Mouse (Mus musculus): ENCODE measurements around the gene Tdgf1. TPM values are rescaled to one million over a fixed set of nuclear protein-coding genes. Genes with fewer than 3 reads are reported as not detected.

The Tdgf1 gene
- polyA plus RNA-seq, 1 experiment: 483 TPM

GRCm38 (mm10) chr9:110907201-110907837 lies 38.6 kb downstream of the Tdgf1 start:
- no peaks in the 10 kb centered on the region for H3K4me1 ChIP-seq (ENCODE audit: control insufficient read depth, insufficient read depth, low read length)
- H3K27ac ChIP-seq (ENCODE audit: insufficient read depth, low read length): no peak overlapping the region
- H3K27me3 ChIP-seq (ENCODE audit: control insufficient read depth, insufficient read depth, low read length, poor library complexity, severe bottlenecking): no peaks in the 10 kb centered on the region
- no peak overlapping the region for H3K9ac ChIP-seq (ENCODE audit: low read depth, poor library complexity, severe bottlenecking)
- no peaks in the 10 kb centered on the region for H3K36me3 ChIP-seq (ENCODE audit: control insufficient read depth, insufficient read depth, low read length, poor library complexity, severe bottlenecking)
- TF ChIP-seq EP300 (IDR thresholded peaks at IDR 0.05; ENCODE audit: insufficient read depth, low read depth, low read length): no peak
- TF ChIP-seq POLR2A (IDR thresholded peaks at IDR 0.05; ENCODE audit: insufficient read depth, low read length): no peak
- no peak for TF ChIP-seq CTCF (IDR thresholded peaks at IDR 0.05; ENCODE audit: low read depth, low read length)
- no peak overlapping the region for H3K4me3 ChIP-seq (ENCODE audit: low read depth, low read length)
- peaks cover 2% of the 10 kb centered on the region; the same call in 1 of the 2 replicates for H3K9me3 ChIP-seq (replicated peaks; ENCODE audit: control insufficient read depth, insufficient read depth, low read length, poor library complexity, severe bottlenecking)

DNA sequence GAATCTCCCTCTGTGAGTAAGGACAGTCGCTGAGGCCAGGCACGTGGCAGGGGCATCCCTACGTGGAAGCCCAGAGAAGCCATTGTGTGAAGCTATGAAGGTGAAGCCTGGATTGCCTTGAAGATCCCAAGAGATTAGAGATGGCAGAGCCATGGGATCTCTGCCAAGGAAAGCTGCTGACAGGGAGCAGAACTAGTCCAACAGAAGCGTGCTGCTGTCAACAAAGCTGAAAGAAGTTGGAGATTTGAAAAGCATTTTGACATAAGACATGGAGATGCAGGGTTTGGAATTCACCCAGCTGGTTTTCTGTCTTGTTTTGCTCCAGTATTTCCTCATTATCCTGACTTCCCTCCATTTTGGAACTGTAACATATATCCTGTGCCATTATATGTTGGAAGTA lies 43.7 kb downstream of the Tdgf1 start:
- TF ChIP-seq EP300 (IDR thresholded peaks at IDR 0.05; ENCODE audit: insufficient read depth, low read depth, low read length) (no peak), CTCF (IDR thresholded peaks at IDR 0.05; ENCODE audit: low read depth, low read length) (no peak), POLR2A (IDR thresholded peaks at IDR 0.05; ENCODE audit: insufficient read depth, low read length) (no peak)

GRCm38 (mm10) chr9:110901204-110901603 lies 44.8 kb downstream of the Tdgf1 start:
- Histone ChIP-seq H3K27me3 (ENCODE audit: control insufficient read depth, insufficient read depth, low read length, poor library complexity, severe bottlenecking) (no peaks in the 10 kb centered on the region), H3K9me3 (replicated peaks; ENCODE audit: control insufficient read depth, insufficient read depth, low read length, poor library complexity, severe bottlenecking) (no peaks in the 10 kb centered on the region), H3K36me3 (ENCODE audit: control insufficient read depth, insufficient read depth, low read length, poor library complexity, severe bottlenecking) (no peaks in the 10 kb centered on the region), H3K4me1 (ENCODE audit: control insufficient read depth, insufficient read depth, low read length) (no peaks in the 10 kb centered on the region), H3K27ac (ENCODE audit: insufficient read depth, low read length) (no peak overlapping the region), H3K9ac (ENCODE audit: low read depth, poor library complexity, severe bottlenecking) (no peak overlapping the region), H3K4me3 (ENCODE audit: low read depth, low read length) (no peak overlapping the region)
- no peak for TF ChIP-seq EP300 (IDR thresholded peaks at IDR 0.05; ENCODE audit: insufficient read depth, low read depth, low read length)
- TF ChIP-seq POLR2A (IDR thresholded peaks at IDR 0.05; ENCODE audit: insufficient read depth, low read length): no peak
- TF ChIP-seq CTCF (IDR thresholded peaks at IDR 0.05; ENCODE audit: low read depth, low read length): no peak

More for the DNA sequence above, 43.7 kb downstream of the Tdgf1 start:
- no peak overlapping the region for H3K27ac ChIP-seq (ENCODE audit: insufficient read depth, low read length)
- H3K9me3 ChIP-seq (replicated peaks; ENCODE audit: control insufficient read depth, insufficient read depth, low read length, poor library complexity, severe bottlenecking): peaks cover 2% of the 10 kb centered on the region; the same call in 1 of the 2 replicates
- no peaks in the 10 kb centered on the region for H3K4me1 ChIP-seq (ENCODE audit: control insufficient read depth, insufficient read depth, low read length)
- H3K36me3 ChIP-seq (ENCODE audit: control insufficient read depth, insufficient read depth, low read length, poor library complexity, severe bottlenecking): no peaks in the 10 kb centered on the region
- no peak overlapping the region for H3K9ac ChIP-seq (ENCODE audit: low read depth, poor library complexity, severe bottlenecking)
- H3K4me3 ChIP-seq (ENCODE audit: low read depth, low read length): no peak overlapping the region
- H3K27me3 ChIP-seq (ENCODE audit: control insufficient read depth, insufficient read depth, low read length, poor library complexity, severe bottlenecking): no peaks in the 10 kb centered on the region

GRCm38 (mm10) chr9:110899451-110900008 lies 46.4 kb downstream of the Tdgf1 start:
- Histone ChIP-seq H3K27me3 (ENCODE audit: control insufficient read depth, insufficient read depth, low read length, poor library complexity, severe bottlenecking) (no peaks in the 10 kb centered on the region), H3K9ac (ENCODE audit: low read depth, poor library complexity, severe bottlenecking) (no peak overlapping the region), H3K9me3 (replicated peaks; ENCODE audit: control insufficient read depth, insufficient read depth, low read length, poor library complexity, severe bottlenecking) (no peaks in the 10 kb centered on the region), H3K36me3 (ENCODE audit: control insufficient read depth, insufficient read depth, low read length, poor library complexity, severe bottlenecking) (no peaks in the 10 kb centered on the region), H3K27ac (ENCODE audit: insufficient read depth, low read length) (no peak overlapping the region), H3K4me1 (ENCODE audit: control insufficient read depth, insufficient read depth, low read length) (no peaks in the 10 kb centered on the region), H3K4me3 (ENCODE audit: low read depth, low read length) (no peak overlapping the region)
- TF ChIP-seq CTCF (IDR thresholded peaks at IDR 0.05; ENCODE audit: low read depth, low read length) (no peak), POLR2A (IDR thresholded peaks at IDR 0.05; ENCODE audit: insufficient read depth, low read length) (no peak), EP300 (IDR thresholded peaks at IDR 0.05; ENCODE audit: insufficient read depth, low read depth, low read length) (no peak)

- no peak overlapping the region for H3K9ac ChIP-seq (ENCODE audit: low read depth, poor library complexity, severe bottlenecking)
- H3K27ac ChIP-seq (ENCODE audit: insufficient read depth, low read length): peak overlapping the region; percentile 38; the same call in 1 of the 2 replicates
Measured at GRCm38 (mm10) chr9:110896595-110896994, 49.4 kb downstream of the Tdgf1 start.

DNA sequence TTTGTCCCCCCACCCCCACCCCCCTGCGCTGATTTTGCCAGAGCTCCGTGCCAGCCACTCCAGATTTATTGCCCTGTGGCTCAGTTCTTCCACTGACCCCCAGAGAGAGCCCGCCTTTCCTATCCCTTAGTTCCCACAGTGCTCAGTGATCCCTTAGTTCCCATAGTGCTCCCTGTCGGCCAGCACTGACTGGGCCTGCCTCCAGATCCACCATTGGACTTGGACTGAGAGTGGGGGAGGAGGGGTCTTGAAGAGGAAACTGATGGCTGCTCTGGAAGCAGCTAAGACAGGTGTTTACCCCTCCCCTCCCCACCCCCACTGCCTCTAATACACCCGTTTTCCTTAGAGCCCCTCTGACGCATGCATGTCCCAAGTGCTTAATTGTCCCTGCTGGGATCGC lies 50.0 kb downstream of the Tdgf1 start:
- Histone ChIP-seq H3K27me3 (ENCODE audit: control insufficient read depth, insufficient read depth, low read length, poor library complexity, severe bottlenecking) (no peaks in the 10 kb centered on the region), H3K4me1 (ENCODE audit: control insufficient read depth, insufficient read depth, low read length) (no peaks in the 10 kb centered on the region), H3K9me3 (replicated peaks; ENCODE audit: control insufficient read depth, insufficient read depth, low read length, poor library complexity, severe bottlenecking) (no peaks in the 10 kb centered on the region), H3K36me3 (ENCODE audit: control insufficient read depth, insufficient read depth, low read length, poor library complexity, severe bottlenecking) (no peaks in the 10 kb centered on the region), H3K27ac (ENCODE audit: insufficient read depth, low read length) (peak overlapping the region; percentile 38; the same call in 1 of the 2 replicates), H3K9ac (ENCODE audit: low read depth, poor library complexity, severe bottlenecking) (peak overlapping the region; percentile 15; the same call in 1 of the 2 replicates), H3K4me3 (ENCODE audit: low read depth, low read length) (peak overlapping the region; percentile 47)
- TF ChIP-seq EP300 (IDR thresholded peaks at IDR 0.05; ENCODE audit: insufficient read depth, low read depth, low read length) (no peak), POLR2A (IDR thresholded peaks at IDR 0.05; ENCODE audit: insufficient read depth, low read length) (no peak), CTCF (IDR thresholded peaks at IDR 0.05; ENCODE audit: low read depth, low read length) (no peak)

More at GRCm38 (mm10) chr9:110896595-110896994, 49.4 kb downstream of the Tdgf1 start:
- H3K27me3 ChIP-seq (ENCODE audit: control insufficient read depth, insufficient read depth, low read length, poor library complexity, severe bottlenecking): no peaks in the 10 kb centered on the region
- no peaks in the 10 kb centered on the region for H3K4me1 ChIP-seq (ENCODE audit: control insufficient read depth, insufficient read depth, low read length)
- H3K9me3 ChIP-seq (replicated peaks; ENCODE audit: control insufficient read depth, insufficient read depth, low read length, poor library complexity, severe bottlenecking): no peaks in the 10 kb centered on the region
- H3K4me3 ChIP-seq (ENCODE audit: low read depth, low read length): peak overlapping the region; percentile 47
- H3K36me3 ChIP-seq (ENCODE audit: control insufficient read depth, insufficient read depth, low read length, poor library complexity, severe bottlenecking): no peaks in the 10 kb centered on the region
- TF ChIP-seq CTCF (IDR thresholded peaks at IDR 0.05; ENCODE audit: low read depth, low read length) (no peak), POLR2A (IDR thresholded peaks at IDR 0.05; ENCODE audit: insufficient read depth, low read length) (no peak), EP300 (IDR thresholded peaks at IDR 0.05; ENCODE audit: insufficient read depth, low read depth, low read length) (no peak)
